ENCODE assay signal across 34 mouse cellular contexts in the genomic region with DNA sequence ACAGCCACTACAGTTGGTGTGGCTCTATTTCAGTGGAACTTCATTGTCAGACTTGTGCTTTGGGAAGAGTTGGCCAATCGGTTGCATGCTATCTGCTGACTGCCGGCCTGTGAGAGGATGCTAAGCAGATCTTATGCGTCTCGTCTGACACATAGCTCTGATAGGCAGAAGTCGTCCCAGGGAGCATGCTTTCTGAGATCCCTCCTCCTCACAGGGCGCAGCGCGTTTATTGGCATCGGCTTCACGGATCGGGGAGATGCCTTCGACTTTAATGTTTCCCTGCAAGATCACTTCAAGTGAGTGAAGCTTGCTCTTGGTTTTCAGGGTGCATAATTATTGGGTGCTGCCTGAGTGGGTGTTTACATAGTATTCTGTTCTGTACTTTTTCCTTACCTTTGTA. TPM values are rescaled to one million over a fixed set of nuclear protein-coding genes. Genes with fewer than 3 reads are reported as not detected.
"Had no signal": no experiment of that assay in that cellular context is flagged by ENCODE, and none has a peak within 500 bp of the region (broad histone marks: within the 10 kb centered on the region; RNA-seq: fewer than 3 reads in every experiment).

No protein-coding gene starts in this region.

- H3K4me3 ChIP-seq: limb, embryonic 10.5 days; limb, embryonic 12.5 days; limb, embryonic 13.5 days; limb, embryonic 15.5 days; liver, embryonic 12.5 days; liver, embryonic 13.5 days; liver, embryonic 15.5 days; lung, embryonic 15.5 days; megakaryocyte, embryonic 14.5 days; midbrain, embryonic 10.5 days; midbrain, embryonic 12.5 days; midbrain, embryonic 13.5 days; midbrain, embryonic 15.5 days; myocyte; neural tube, embryonic 12.5 days had no signal

- H3K9me3 ChIP-seq: limb, embryonic 10.5 days; limb, embryonic 12.5 days; limb, embryonic 13.5 days; limb, embryonic 15.5 days; liver, embryonic 12.5 days; liver, embryonic 13.5 days; liver, embryonic 15.5 days; lung, embryonic 15.5 days; megakaryocyte, embryonic 14.5 days; midbrain, embryonic 10.5 days; midbrain, embryonic 12.5 days; midbrain, embryonic 13.5 days; midbrain, embryonic 15.5 days; neural tube, embryonic 12.5 days had no signal

- H3K27ac ChIP-seq: limb, embryonic 10.5 days; limb, embryonic 12.5 days; limb, embryonic 13.5 days; limb, embryonic 15.5 days; liver, embryonic 12.5 days; liver, embryonic 14.5 days; liver, embryonic 15.5 days; lung, embryonic 15.5 days; macrophage; midbrain, embryonic 10.5 days; midbrain, embryonic 12.5 days; midbrain, embryonic 13.5 days; midbrain, embryonic 15.5 days; neural tube, embryonic 12.5 days had no signal

- ATAC-seq: liver, embryonic 12.5 days; liver, postnatal 0 days; lung, postnatal 0 days; midbrain, embryonic 13.5 days; midbrain, embryonic 15.5 days; midbrain, embryonic 16.5 days had no signal

- H3K4me1 ChIP-seq: limb, embryonic 10.5 days; limb, embryonic 12.5 days; lung, embryonic 15.5 days; midbrain, embryonic 10.5 days; midbrain, embryonic 12.5 days had no signal

- H3K9ac ChIP-seq: limb, embryonic 12.5 days; limb, embryonic 13.5 days; limb, embryonic 15.5 days; liver, embryonic 12.5 days; liver, embryonic 13.5 days; liver, embryonic 14.5 days; liver, embryonic 15.5 days; liver, postnatal 0 days; lung, embryonic 14.5 days; lung, embryonic 15.5 days; midbrain, embryonic 12.5 days; midbrain, embryonic 13.5 days; midbrain, embryonic 15.5 days; neural tube, embryonic 12.5 days had no signal

- H3K27me3 ChIP-seq: limb, embryonic 12.5 days; limb, embryonic 13.5 days; limb, embryonic 15.5 days; liver, embryonic 12.5 days; liver, embryonic 13.5 days; liver, embryonic 15.5 days; lung, embryonic 15.5 days; megakaryocyte, embryonic 14.5 days; midbrain, embryonic 12.5 days; midbrain, embryonic 13.5 days; midbrain, embryonic 15.5 days; neural tube, embryonic 12.5 days had no signal

- DNase-seq: left cerebral cortex, postnatal 4 days; liver; liver, embryonic 13.5 days; liver, postnatal 0 days; lung, adult 18-20 months; lung, adult 2 months; lung, embryonic 14.5 days; lung, postnatal 10 days; lung, postnatal 14 days; lung, postnatal 36 days; lung, postnatal 4 days; midbrain, embryonic 14.5 days had no signal

- H3K4me2 ChIP-seq: limb, embryonic 12.5 days; limb, embryonic 13.5 days; limb, embryonic 15.5 days; liver, embryonic 11.5 days; liver, embryonic 12.5 days; liver, embryonic 13.5 days; liver, embryonic 15.5 days; lung, embryonic 14.5 days; lung, embryonic 15.5 days; midbrain, embryonic 11.5 days; midbrain, embryonic 12.5 days; midbrain, embryonic 13.5 days; midbrain, embryonic 15.5 days; neural tube, embryonic 12.5 days had no signal

RNA-seq across cellular contexts. Expression of a gene that starts 25.3 kb away (rescaled TPM):
- total RNA-seq: megakaryocyte progenitor cell, adult 5-6 weeks; megakaryocyte-erythroid progenitor cell, adult 5-6 weeks had no signal

RNA-seq across cellular contexts. Expression of a gene that starts 40.4 kb away (rescaled TPM):
- polyA plus RNA-seq: myocyte had no signal
